ENCODE assay signal across 26 mouse cellular contexts in genomic region chr2:83901896-83902540, GRCm38 (mm10). TPM values are rescaled to one million over a fixed set of nuclear protein-coding genes. Genes with fewer than 3 reads are reported as not detected.
"Had no signal": no experiment of that assay in that cellular context is flagged by ENCODE, and none has a peak within 500 bp of the region (broad histone marks: within the 10 kb centered on the region; RNA-seq: fewer than 3 reads in every experiment).

No protein-coding gene starts in this region.

- H3K4me1 ChIP-seq: limb, embryonic 12.5 days; limb, embryonic 15.5 days; liver, embryonic 13.5 days; stomach, embryonic 15.5 days had no signal

- H3K4me3 ChIP-seq: limb, embryonic 12.5 days; limb, embryonic 15.5 days; liver, embryonic 13.5 days; stomach, embryonic 15.5 days had no signal

- H3K9ac ChIP-seq: limb, embryonic 12.5 days; limb, embryonic 15.5 days; liver, embryonic 13.5 days; stomach, embryonic 15.5 days had no signal

- DNase-seq: kidney, postnatal 25 days; left cerebral cortex, postnatal 4 days; liver, embryonic 13.5 days; lung, adult 2 months; lung, postnatal 14 days; lung, postnatal 4 days; midbrain, embryonic 14.5 days; spleen, adult 18-20 months; thymus, postnatal 25 days had no signal

- H3K27me3 ChIP-seq: limb, embryonic 12.5 days; limb, embryonic 15.5 days; liver, embryonic 13.5 days; stomach, embryonic 15.5 days had no signal

- H3K27ac ChIP-seq: limb, embryonic 12.5 days; limb, embryonic 15.5 days; liver, embryonic 13.5 days; stomach, embryonic 15.5 days had no signal

- H3K36me3 ChIP-seq: limb, embryonic 12.5 days; limb, embryonic 15.5 days; liver, embryonic 13.5 days; stomach, embryonic 15.5 days had no signal

- H3K4me2 ChIP-seq: limb, embryonic 12.5 days; limb, embryonic 15.5 days; liver, embryonic 13.5 days; midbrain, embryonic 11.5 days; stomach, embryonic 15.5 days had no signal

- H3K9me3 ChIP-seq: limb, embryonic 12.5 days; limb, embryonic 15.5 days; liver, embryonic 13.5 days; stomach, embryonic 15.5 days had no signal

- ATAC-seq: intestine, postnatal 0 days had no signal

RNA-seq across cellular contexts. Expression of gene Zswim2, which starts 39.0 kb away (rescaled TPM):
- total RNA-seq: layer of hippocampus, adult 8-10 months; layer of hippocampus, postnatal 14 days; left cerebral cortex, postnatal 14 days; megakaryocyte progenitor cell, adult 5-6 weeks; megakaryocyte-erythroid progenitor cell, adult 5-6 weeks; midbrain, postnatal 0 days had no signal
- polyA plus RNA-seq: intestine, embryonic 14.5 days; intestine, postnatal 0 days; limb, embryonic 12.5 days; limb, embryonic 15.5 days; liver, embryonic 13.5 days; liver, embryonic 16.5 days; lung, adult 2 months; midbrain, embryonic 11.5 days; midbrain, embryonic 14.5 days; neural tube, embryonic 11.5 days; neural tube, embryonic 14.5 days; stomach, embryonic 15.5 days; thymus, postnatal 0 days had no signal

RNA-seq across cellular contexts. Expression of gene Gm13698, which starts 53.5 kb away (rescaled TPM):
- total RNA-seq: midbrain, postnatal 0 days had no signal
- polyA plus RNA-seq: intestine, embryonic 14.5 days; intestine, postnatal 0 days; limb, embryonic 12.5 days; limb, embryonic 15.5 days; liver, embryonic 13.5 days; liver, embryonic 16.5 days; lung, adult 2 months; lung, embryonic 16.5 days; midbrain, embryonic 11.5 days; midbrain, embryonic 14.5 days; midbrain, postnatal 0 days; neural tube, embryonic 11.5 days; neural tube, embryonic 14.5 days; thymus, postnatal 0 days had no signal

RNA-seq across cellular contexts. Expression of gene Gm13693, which starts 59.3 kb away (rescaled TPM):
- total RNA-seq: midbrain, postnatal 0 days had no signal
- polyA plus RNA-seq: intestine, embryonic 14.5 days; intestine, postnatal 0 days; limb, embryonic 12.5 days; limb, embryonic 15.5 days; liver, embryonic 13.5 days; liver, embryonic 16.5 days; lung, adult 2 months; lung, embryonic 16.5 days; midbrain, embryonic 11.5 days; midbrain, embryonic 14.5 days; midbrain, postnatal 0 days; neural tube, embryonic 11.5 days; neural tube, embryonic 14.5 days; thymus, postnatal 0 days had no signal
